Mouse (Mus musculus): Measurements from ENCODE around the gene Prmt2.

Prmt2 gene

DNA sequence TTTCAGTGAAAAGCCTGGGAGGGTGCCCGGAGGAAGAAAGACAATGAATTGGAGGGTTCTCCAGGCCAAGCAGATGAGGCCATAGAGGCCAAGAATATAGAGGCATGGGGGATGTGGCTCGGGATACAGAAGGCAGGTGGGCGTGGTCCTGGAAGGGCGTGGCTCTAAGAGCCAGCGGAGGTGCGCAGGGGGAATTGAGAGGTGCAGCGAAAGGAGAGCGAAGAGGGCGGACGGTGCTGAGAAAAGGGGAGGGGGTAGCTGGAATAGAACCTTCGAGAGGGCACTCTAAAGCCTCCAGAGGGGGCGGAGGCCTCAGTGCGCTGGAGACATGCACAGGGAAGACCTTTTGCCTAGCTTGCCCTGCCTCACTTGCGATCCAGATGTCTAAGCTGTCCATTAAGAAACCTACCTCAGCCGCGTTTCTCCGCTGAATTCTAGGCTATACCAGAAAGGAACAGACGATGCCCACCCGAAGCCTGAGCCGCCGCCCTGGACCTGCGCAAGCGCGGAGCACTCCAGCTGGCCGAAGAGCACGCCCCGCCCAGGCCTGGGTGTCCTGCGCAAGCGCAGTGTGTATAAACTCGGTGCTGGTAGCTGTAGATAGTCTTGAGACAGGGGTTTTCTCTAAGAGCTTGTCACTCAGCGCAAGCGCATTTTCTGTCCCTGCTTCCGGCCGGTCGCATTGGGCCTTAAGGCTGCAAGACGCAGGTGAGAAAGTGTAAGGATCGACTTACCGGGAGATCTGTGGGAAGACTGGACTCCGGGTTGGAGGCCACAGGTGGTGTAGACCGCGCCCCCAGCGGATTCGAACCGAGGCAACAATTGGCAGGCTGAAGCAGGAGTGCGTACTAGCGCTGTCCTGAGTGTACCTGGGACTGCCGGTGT, at the start of gene Prmt2:
Prmt2 (minus strand) TSS at position 525 of the 885 bp plus-strand sequence.
- peak; percentile 88 to 90 for DNase-seq

DNA sequence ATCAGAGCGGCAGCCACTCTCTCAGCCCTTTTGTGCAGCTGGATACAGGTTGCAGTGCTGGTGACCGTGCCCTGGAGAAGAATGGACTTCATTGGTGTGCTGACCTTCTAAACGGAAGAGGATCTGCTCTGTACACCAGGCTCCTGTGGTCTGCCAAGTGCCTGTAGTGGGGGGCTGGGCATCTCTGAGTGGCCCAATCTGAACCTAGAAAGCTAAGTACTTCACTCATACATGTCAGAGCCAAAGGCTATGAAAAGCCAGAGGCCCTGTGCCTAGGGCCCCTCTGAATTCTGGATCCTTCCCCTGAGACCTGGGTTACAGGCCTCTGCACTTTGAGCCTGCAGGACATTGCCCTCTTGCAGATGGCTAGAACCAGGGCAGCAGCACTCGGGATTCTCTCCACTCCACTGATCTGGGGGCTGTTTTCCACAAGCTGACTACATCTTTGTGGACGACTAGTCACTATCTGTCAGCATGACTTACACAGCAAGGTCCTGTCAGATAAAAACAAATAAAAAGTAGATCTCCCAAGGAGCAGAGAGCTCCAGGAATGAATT, 41.0 kb upstream of the Prmt2 start:
- no peak for DNase-seq

- no peak for DNase-seq
Measured at GRCm38 (mm10) chr10:76275256-76275655, 37.6 kb upstream of the Prmt2 start.

DNA sequence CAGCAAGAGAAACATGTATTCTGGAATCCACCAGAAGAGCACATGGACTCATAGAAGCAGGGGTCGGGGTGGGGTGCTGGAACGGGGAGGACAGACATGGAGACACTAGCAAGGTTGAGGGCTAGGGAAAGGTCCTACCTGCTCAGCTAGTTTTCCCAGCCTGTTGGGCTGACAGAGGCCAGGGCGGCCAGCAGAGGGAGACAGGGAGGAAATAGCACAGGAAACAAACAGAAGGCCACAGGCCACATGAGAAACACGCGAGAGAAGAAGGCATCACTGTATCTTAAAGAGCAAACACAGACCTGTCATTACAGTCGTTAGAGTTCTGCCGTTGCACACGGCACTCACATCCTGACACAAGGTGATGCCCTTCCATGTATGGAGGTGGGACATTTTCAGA, 33.6 kb upstream of the Prmt2 start:
- peak; percentile 58 to 65 for DNase-seq

- no peak for DNase-seq
Measured at GRCm38 (mm10) chr10:76262431-76262830, 24.8 kb upstream of the Prmt2 start.

DNA sequence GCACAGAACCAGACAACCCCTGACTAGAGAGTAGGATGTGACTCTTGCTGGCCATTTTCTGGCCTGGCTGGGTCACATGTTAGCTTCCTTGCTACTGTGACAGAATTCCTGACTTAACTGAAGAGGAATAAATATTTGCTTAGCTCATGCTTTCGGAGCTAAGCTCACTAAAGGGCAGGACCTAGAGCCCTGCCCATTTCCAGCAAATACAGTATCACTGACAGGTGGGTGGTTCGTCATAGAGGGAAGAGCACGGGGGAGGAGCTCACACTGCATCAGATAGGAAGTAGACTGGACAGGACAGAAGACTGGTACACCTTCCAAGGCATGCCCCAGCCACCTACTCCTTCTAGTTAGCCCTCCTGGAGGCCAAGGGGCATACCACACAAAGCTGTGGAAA, 23.8 kb upstream of the Prmt2 start:
- no peak for DNase-seq

DNA sequence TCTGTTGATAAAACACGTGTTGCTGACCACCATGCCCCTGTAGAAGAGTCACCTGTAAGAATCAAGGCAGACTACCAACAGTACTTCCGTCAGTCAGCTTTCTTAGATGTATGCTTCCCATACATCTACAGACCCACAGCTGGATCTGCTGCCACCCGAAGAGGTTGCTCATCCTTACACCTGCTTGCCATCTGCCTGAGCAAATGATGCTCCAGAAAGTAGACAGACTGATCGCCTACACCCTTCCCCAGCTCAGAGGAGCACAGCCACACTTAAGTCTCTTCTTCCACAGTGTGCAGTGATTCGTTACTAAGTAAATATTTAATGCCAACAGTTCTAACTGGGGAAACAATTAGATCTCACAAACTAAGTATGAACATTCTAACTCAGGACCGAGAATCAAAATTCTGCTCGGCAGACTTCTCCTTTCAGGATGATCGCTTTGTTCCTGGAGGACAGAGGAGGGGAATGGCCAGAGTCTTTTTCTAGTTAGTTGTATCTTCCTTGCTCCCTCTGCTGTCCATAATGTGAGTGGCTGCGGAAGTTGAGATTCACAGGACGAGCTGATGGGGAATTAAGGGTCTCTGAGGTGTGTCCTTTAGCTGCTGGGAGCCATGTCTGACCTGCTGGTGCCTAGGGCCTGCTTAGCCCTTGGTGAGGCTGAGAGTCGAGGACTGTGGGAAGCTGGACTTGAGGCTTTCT, 22.8 kb upstream of the Prmt2 start:
- no peak for DNase-seq

DNA sequence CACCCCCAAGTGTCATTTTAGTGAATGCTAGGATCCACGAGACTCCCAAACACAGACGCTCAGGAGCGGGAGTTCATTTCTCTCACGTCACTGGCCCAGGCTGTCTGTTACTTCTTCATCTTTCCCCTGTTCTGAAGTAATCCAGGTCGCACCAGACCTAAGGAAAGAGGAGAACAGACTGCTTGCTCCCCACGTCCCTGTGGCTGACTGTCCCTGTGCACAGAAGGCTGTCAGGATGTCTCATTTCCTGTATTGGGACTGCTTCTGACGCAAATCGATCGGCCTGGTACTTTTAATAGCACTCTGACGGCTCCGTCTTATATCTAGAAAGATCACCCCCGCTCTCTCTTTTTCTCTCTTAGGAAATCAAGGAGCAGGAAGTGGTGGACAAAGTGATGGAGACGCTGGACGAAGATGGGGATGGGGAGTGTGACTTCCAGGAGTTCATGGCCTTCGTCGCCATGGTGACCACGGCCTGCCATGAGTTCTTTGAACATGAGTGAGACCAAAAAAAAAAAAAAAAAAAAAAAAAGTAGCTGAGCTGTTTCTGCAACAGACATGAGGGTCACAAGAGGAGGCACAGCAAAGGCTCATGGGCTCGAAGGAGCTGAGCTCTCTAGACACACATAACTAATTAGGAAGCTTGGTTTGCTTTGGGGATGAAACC, 22.0 kb upstream of the Prmt2 start:
- no peak for DNase-seq

GRCm38 (mm10) chr10:76257719-76258390, 20.2 kb upstream of the Prmt2 start:
- DNase-seq: no peak

- DNase-seq: peak in 1 of 2 experiments; percentile 10
Measured at GRCm38 (mm10) chr10:76257231-76257630, 19.6 kb upstream of the Prmt2 start.

DNA sequence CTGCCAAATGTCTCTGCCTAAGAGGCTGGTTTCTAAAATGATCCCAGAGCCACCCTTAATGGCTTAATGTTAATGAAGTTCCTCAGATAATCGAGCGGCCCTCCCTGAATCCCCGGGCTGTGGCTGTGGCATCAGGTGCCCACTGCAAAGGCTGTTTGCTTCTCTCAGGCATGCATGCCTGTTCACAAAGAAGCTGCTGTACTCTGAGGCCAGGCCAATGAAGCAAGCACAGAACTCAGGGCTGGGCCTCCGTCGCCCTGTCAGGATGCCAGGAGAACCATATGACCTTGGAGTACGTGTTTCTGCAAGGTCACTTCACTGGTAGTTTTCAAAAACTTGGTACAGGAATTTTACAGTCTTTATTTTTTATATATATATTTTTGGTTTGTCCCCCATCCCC, 18.0 kb upstream of the Prmt2 start:
- DNase-seq: no peak

DNA sequence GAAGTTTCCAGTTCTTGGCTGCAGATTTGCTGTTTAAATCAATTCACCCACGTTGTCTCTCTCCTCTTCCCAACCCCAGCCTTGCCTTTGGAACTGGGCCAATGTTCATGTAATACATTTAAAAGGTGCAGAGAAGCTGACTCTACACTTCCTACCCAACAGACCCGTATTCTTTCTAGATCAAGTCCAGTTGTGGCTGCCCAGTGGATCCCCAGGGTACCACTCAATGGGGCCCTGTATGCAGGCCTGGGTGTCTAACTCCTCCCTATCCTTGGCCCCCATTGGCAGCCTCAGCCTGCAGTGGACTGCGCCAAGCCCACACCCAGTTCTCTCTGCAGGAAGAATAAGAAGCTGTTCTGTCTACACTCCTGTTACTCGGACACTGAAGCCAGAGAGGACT, 15.9 kb upstream of the Prmt2 start, which contains the start of gene S100b:
S100b (plus strand) TSS at position 318 of the 400 bp plus-strand sequence.
- DNase-seq: no peak

GRCm38 (mm10) chr10:76253079-76253478, 15.4 kb upstream of the Prmt2 start:
- no peak for DNase-seq

DNA sequence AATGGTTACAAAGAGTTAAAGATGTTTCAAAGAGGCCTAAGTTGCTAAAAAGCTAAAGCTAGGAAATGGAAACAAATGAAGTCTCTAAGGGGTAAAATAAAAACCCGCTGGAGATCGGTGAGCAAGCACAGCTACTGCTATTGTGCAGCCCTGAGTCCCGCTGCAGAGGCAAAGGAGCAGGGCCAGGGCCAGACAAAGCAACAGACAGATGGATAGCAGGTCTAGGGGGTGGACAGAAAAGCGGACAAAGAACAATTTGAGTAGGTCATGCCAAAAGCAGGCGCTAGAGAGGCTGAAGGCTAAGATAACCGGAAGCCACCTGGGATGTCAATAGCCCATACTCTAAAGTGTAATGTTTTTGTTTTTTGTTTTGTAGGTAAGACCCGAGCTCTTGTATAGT, 13.2 kb upstream of the Prmt2 start:
- no peak for DNase-seq

- DNase-seq: no peak
Measured at GRCm38 (mm10) chr10:76248647-76248968, 10.9 kb upstream of the Prmt2 start.

- no peak for DNase-seq
Measured at GRCm38 (mm10) chr10:76247960-76248646, 10.4 kb upstream of the Prmt2 start.

DNA sequence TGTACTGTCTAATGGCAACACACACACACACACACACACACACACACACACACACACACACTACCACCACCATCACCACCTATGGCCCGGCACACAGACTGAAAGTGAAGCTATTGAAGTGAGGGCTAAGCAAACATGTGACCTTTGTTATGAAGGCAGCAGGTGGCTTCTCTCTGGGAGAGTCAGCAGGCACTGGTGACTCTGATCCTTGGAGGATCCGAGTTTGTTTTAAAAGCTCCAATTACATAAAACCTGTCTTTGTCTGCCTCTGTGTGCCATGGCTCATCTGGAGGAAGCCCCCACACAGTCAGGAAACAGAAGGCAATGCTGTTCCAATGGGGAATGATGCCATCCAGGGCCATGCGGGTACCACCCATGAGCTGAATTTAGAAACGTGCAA, 8.9 kb upstream of the Prmt2 start:
- no peak for DNase-seq

GRCm38 (mm10) chr10:76245106-76245505, 7.4 kb upstream of the Prmt2 start:
- DNase-seq: no peak

DNA sequence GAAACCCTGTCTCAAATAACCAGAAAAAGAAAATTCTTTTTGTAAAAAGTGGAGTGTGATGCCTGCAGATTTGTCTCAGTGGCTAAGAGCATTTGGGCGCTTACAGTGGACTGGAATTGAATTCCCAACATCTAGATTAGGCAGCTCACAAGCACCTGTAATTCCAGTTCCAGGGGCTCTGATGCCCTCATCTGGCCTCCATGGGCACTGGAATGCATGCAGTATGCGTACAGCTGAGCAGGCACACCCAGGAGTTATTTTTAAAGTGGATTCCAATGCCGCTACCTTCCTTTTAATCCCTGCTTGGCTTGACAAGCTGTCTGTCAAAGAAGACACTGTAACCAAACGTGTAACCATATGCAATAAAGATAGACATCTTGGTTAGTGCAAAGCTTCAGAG, 1.7 kb upstream of the Prmt2 start:
- no peak for DNase-seq

DNA sequence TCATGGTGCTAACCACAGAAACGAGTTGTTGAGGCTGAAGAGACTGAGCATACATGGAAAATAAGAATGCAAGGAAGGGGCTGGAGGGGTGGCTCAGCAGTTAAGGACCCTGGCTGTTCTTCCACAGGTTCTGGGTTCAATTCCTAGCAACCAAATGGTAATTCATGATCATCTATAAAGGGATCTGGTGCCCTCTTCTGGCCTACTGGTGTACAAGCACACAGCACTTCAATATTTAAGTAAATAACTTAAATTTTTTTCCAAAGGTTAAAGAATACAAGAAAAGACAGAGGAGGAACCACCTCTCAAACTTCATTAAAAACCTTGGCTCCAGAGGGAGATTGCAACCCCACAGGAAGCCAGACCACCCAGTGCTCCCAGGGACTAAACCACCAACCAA, 8.0 kb downstream of the Prmt2 start:
- DNase-seq: no peak

- no peak for DNase-seq
Measured at GRCm38 (mm10) chr10:76225944-76226343, 11.7 kb downstream of the Prmt2 start.

DNA sequence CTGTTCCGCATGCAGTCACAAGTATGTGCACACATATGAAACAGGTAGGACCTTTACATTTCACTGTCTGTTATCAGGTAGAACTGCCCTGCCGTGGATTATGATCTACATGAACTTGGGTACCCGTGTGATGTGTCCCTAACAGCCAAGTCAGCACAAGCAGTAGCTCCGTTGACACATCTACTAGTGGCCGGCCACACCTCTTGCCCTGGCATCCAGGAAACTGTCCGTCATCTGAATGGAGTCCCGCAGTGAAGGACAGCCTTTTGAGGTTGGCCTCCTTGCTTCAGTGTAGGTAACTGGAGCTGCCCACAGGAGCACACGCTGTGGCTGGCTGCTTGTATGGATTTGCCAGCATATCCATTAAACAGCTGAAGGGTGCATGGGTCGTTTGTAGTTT, 19.4 kb downstream of the Prmt2 start:
- DNase-seq: no peak
